Mouse (Mus musculus) c-Kit-negative CD71-positive TER-119-positive erythroid progenitor cells, embryonic 14.5 days (primary cell): ENCODE data around the gene Krcc1.
"Not testable (repeated sequence)": the region's sequence is repeated elsewhere in the genome, so short reads cannot be mapped to it uniquely, and the experiment has no call there.

Source experiments
- DNase-seq: peaks from one replicate; pipeline ENCODE4 v3.0.0-alpha.2; 2013; ENCODE audit warnings: low read depth, low spot score

Gene Krcc1

GRCm38 (mm10) chr6:71261060-71261459 is 10.4 kb upstream of the Krcc1 start:
- no peak for DNase-seq

GRCm38 (mm10) chr6:71262142-71262833 is 9.2 kb upstream of the Krcc1 start:
- no peak for DNase-seq

- DNase-seq = not testable (repeated sequence)
These were observed 3.9 kb upstream of the Krcc1 start for GRCm38 (mm10) chr6:71267603-71268002.

- DNase-seq = no peak
These were observed 2.4 kb upstream of the Krcc1 start for GRCm38 (mm10) chr6:71268929-71269685.

- not testable (repeated sequence) for DNase-seq
These were observed 1.8 kb upstream of the Krcc1 start for GRCm38 (mm10) chr6:71269686-71270050.

- no peak for DNase-seq
These were observed 998 bp upstream of the Krcc1 start for GRCm38 (mm10) chr6:71270301-71271056.

- no peak for DNase-seq
These were observed 454 bp upstream of the Krcc1 start for GRCm38 (mm10) chr6:71271057-71271388.

GRCm38 (mm10) chr6:71272316-71272741 is 852 bp downstream of the Krcc1 start:
- DNase-seq = peak; percentile 32

- no peak for DNase-seq
These were observed 2.2 kb downstream of the Krcc1 start for GRCm38 (mm10) chr6:71273715-71274114.

- no peak for DNase-seq
These were observed 3.1 kb downstream of the Krcc1 start for GRCm38 (mm10) chr6:71274621-71275020.

- no peak for DNase-seq
These were observed 7.9 kb downstream of the Krcc1 start for GRCm38 (mm10) chr6:71279418-71279817.

GRCm38 (mm10) chr6:71293509-71293908 is 22.0 kb downstream of the Krcc1 start:
- DNase-seq = no peak

- no peak for DNase-seq
These were observed 23.8 kb downstream of the Krcc1 start for GRCm38 (mm10) chr6:71295303-71295702.

GRCm38 (mm10) chr6:71298051-71298450 is 26.6 kb downstream of the Krcc1 start:
- DNase-seq = no peak

GRCm38 (mm10) chr6:71298751-71299150 is 27.3 kb downstream of the Krcc1 start:
- no peak for DNase-seq

- DNase-seq = no peak
These were observed 30.7 kb downstream of the Krcc1 start for GRCm38 (mm10) chr6:71302097-71302731.

- no peak for DNase-seq
These were observed 36.0 kb downstream of the Krcc1 start for GRCm38 (mm10) chr6:71307486-71307885.

- no peak for DNase-seq
These were observed 50.4 kb downstream of the Krcc1 start, which contains the start of gene Smyd1 for GRCm38 (mm10) chr6:71321826-71322283. TSS of gene Smyd1 (minus strand) at chr6:71322233.

GRCm38 (mm10) chr6:71322491-71322921 is 51.0 kb downstream of the Krcc1 start, which contains the start of gene Cd8b1:
TSS of gene Cd8b1 (plus strand) at chr6:71322788.
- DNase-seq = no peak

GRCm38 (mm10) chr6:71324816-71325215 is 53.3 kb downstream of the Krcc1 start:
- DNase-seq = no peak

- no peak for DNase-seq
These were observed 58.4 kb downstream of the Krcc1 start for GRCm38 (mm10) chr6:71329881-71330280.

- DNase-seq = no peak
These were observed 59.0 kb downstream of the Krcc1 start for GRCm38 (mm10) chr6:71330486-71330885.
